Comparison of ENCODE assay signal across 10 mouse cellular contexts in the genomic region with DNA sequence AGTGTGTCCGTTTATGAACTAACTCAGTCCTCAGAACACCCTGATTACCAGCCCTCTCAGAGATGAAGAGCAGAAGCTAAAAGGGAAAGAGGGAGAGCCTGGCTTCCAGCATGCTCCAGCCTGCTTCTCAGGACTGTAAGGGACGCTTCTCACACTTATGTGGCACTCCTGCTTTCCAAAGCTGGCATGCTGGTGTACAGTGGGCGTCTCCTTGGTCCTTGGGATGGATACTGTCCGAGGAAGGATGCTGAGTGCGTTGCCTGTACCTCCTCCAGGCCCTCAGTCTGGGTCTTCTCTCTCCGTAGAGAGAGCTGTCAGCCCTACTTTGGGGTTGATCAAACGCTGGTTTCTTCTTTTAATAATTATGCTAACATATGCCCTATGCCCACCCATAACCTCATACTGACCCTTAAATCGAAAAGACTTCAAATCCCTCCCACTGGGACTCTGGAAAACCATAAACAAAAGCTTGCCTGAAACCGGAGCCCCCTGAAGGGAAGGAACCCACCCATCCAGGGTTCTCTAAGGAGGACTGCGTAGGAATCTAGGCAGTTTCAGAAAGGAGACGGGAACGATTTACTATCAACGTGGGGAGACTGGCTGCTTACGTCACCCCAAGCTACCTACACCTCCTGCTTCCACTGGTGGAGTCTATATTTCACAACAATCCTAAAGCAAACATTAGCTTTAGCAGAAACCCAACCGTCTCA. TPM values are rescaled to one million over a fixed set of nuclear protein-coding genes. Genes with fewer than 3 reads are reported as not detected.
DNase-seq lines count a peak whose midpoint lies in the region.
"Had no signal": no experiment of that assay in that cellular context is flagged by ENCODE, and none has a peak within 500 bp of the region (broad histone marks: within the 10 kb centered on the region; RNA-seq: fewer than 3 reads in every experiment).

No protein-coding gene starts in this region.

- no peaks in the 10 kb centered on the region for H3K9me3 ChIP-seq in heart, embryonic 10.5 days
- H3K9me3 ChIP-seq in hindbrain, embryonic 10.5 days: no peaks in the 10 kb centered on the region

- WGBS in heart, embryonic 10.5 days: 64% methylated on average over 15 of the region's 15 CpGs
- 55% methylated on average over 15 of the region's 15 CpGs for WGBS in hindbrain, embryonic 10.5 days

- peak overlapping the region; percentile 69 for H3K4me3 ChIP-seq in heart, embryonic 10.5 days
- peak overlapping the region; percentile 22; the same call in 1 of the 2 replicates for H3K4me3 ChIP-seq in brown adipose tissue, adult 24 weeks (ENCODE audit: insufficient read depth, low read depth, low read length)
- peak overlapping the region; percentile 23; the same call in 1 of the 2 replicates for H3K4me3 ChIP-seq in hindbrain, embryonic 10.5 days

- H3K27me3 ChIP-seq in heart, embryonic 10.5 days (ENCODE audit: insufficient read depth, poor library complexity, severe bottlenecking): 0 out of 2 replicates have a peak, but pooled peaks cover 4% of the 10 kb centered on the region
- peaks cover 13% of the 10 kb centered on the region for H3K27me3 ChIP-seq in hindbrain, embryonic 10.5 days (ENCODE audit: insufficient read depth, poor library complexity, severe bottlenecking)

- peaks cover 61% of the 10 kb centered on the region for H3K4me1 ChIP-seq in heart, embryonic 10.5 days
- H3K4me1 ChIP-seq in brown adipose tissue, adult 24 weeks (ENCODE audit: control insufficient read depth, insufficient read depth, insufficient read length, low read length): no peaks in the 10 kb centered on the region
- H3K4me1 ChIP-seq in hindbrain, embryonic 10.5 days (replicated peaks): peaks cover 39% of the 10 kb centered on the region

- H3K27ac ChIP-seq in heart, embryonic 10.5 days: peak overlapping the region; percentile 87
- H3K27ac ChIP-seq in brown adipose tissue, adult 24 weeks (replicated peaks; ENCODE audit: low read depth, low read length): no peak overlapping the region
- H3K27ac ChIP-seq in hindbrain, embryonic 10.5 days: no peak overlapping the region

- intact Hi-C loops in heart, postnatal 25 days (cut with DNase I): no loop called here

- peak; percentile 72 for DNase-seq in heart, embryonic 10.5 days (ENCODE audit: low spot score)
- no peak for DNase-seq in heart, postnatal 25 days (ENCODE audit: low spot score)
- DNase-seq in hindbrain, embryonic 10.5 days (ENCODE audit: low spot score): no peak
- DNase-seq in lung, postnatal 36 days: peak; percentile 41
- no peak for DNase-seq in adrenal gland, adult 18-20 months (ENCODE audit: low spot score in 2 of 2)
- no peak for DNase-seq in right cerebral cortex, postnatal 4 days
- no peak for DNase-seq in cerebellum, adult 9-10 months
- DNase-seq: kidney, postnatal 25 days had no signal

- H3K36me3 ChIP-seq in heart, embryonic 10.5 days: peaks cover 25% of the 10 kb centered on the region
- H3K36me3 ChIP-seq in hindbrain, embryonic 10.5 days: peaks cover 7% of the 10 kb centered on the region; the same call in 1 of the 2 replicates

RNA-seq across cellular contexts. Expression of gene Olfml2b, which starts 1.7 kb away (rescaled TPM):
- 31.4 and 51.0 TPM in 2 replicates for polyA plus RNA-seq in heart, embryonic 10.5 days (2016; fragmentation: Nextera tagmentation; extraction: Ambion mirVana)
- total RNA-seq in heart, postnatal 25 days (2021): 10 to 100 TPM in 1 of 2 experiments, 1 to 10 TPM in 1; 9.8 to 13.1 TPM
- 2.0 and 4.3 TPM in 2 replicates for polyA plus RNA-seq in brown adipose tissue, adult 24 weeks (2012; ENCODE audit: insufficient read depth, insufficient read length, missing spikeins)
- 5.7 and 5.9 TPM in 2 replicates for polyA plus RNA-seq in hindbrain, embryonic 10.5 days (2016; fragmentation: Nextera tagmentation; extraction: Ambion mirVana)
- total RNA-seq in adrenal gland, adult 18-20 months (2021): 1 to 10 TPM; 5.1 to 5.2 TPM
- total RNA-seq: monocyte, adult 5-6 weeks had no signal

RNA-seq across cellular contexts. Expression of gene Nos1ap, which starts 56.4 kb away (rescaled TPM):
- polyA plus RNA-seq in heart, embryonic 10.5 days (2016; fragmentation: Nextera tagmentation; extraction: Ambion mirVana): 25.1 and 25.2 TPM in 2 replicates
- 10 to 100 TPM; 23.4 to 24.3 TPM for total RNA-seq in heart, postnatal 25 days (2021)
- polyA plus RNA-seq in brown adipose tissue, adult 24 weeks (2012; ENCODE audit: insufficient read depth, insufficient read length, missing spikeins): 2.0 and 2.3 TPM in 2 replicates
- polyA plus RNA-seq in hindbrain, embryonic 10.5 days (2016; fragmentation: Nextera tagmentation; extraction: Ambion mirVana): 12.0 and 14.2 TPM in 2 replicates
- 10 to 100 TPM; 15.7 to 19.7 TPM for total RNA-seq in adrenal gland, adult 18-20 months (2021)

Comparison
In these comparisons a context has a peak if more than half of its experiments do, and no peak if none do; other contexts are left out.
1. DNase-seq: peak in heart, embryonic 10.5 days (single experiment) and lung, postnatal 36 days (single experiment); none in heart, postnatal 25 days (single experiment), hindbrain, embryonic 10.5 days (single experiment), adrenal gland, adult 18-20 months (0 of 2), right cerebral cortex, postnatal 4 days (single experiment) and cerebellum, adult 9-10 months (single experiment).
2. Peak in every context shown above with its lines, with median percentiles within 50 percentile points of each other: H3K4me3 ChIP-seq.